Mouse (Mus musculus) midbrain, embryonic 11.5 days (tissue): ENCODE measurements at regions not wholly inside any gene's neighbourhood (a gene's known extent, or its start where the extent isn't known, plus 50 kb on each side); places are given as distances from the start of the nearest gene placed in this dataset.

ENCODE experiments used
- ATAC-seq: fragments of 200-750 bp; cut with Nextera tagmentation; 2 replicates; pipeline ENCODE4 v1.8.0; 2017; ENCODE audit warnings: moderate TSS enrichment, moderate library complexity; ENCODE audit not compliant: low FRiP score
- DNase-seq: peaks from one replicate; pipeline ENCODE4 v3.0.0; 2015; ENCODE audit warnings: low spot score; ENCODE audit errors: missing footprints
- H3K27ac ChIP-seq: fragments of 300-500 bp; sonication (generic); 2 replicates; pipeline ENCODE4 v1.5.1; 2014; ENCODE audit warnings: low read depth, low read length
- H3K27me3 ChIP-seq: fragments of 300-500 bp; sonication (generic); 2 replicates; pipeline ENCODE4 v1.6.1; 2014; ENCODE audit warnings: mild to moderate bottlenecking, low read length, moderate library complexity, mixed read lengths; ENCODE audit not compliant: control insufficient read depth, insufficient read depth
- H3K36me3 ChIP-seq: fragments of 300-500 bp; sonication (generic); 2 replicates; pipeline ENCODE4 v1.6.1; 2014; ENCODE audit warnings: mild to moderate bottlenecking, low read length, moderate library complexity, mixed read lengths; ENCODE audit not compliant: control insufficient read depth, insufficient read depth
- H3K4me1 ChIP-seq: fragments of 300-500 bp; sonication (generic); 2 replicates; pipeline ENCODE4 v1.6.1; 2014; ENCODE audit warnings: low read length; ENCODE audit not compliant: control insufficient read depth, insufficient read depth
- H3K4me2 ChIP-seq: fragments of 300-500 bp; sonication (generic); 2 replicates; pipeline ENCODE4 v1.6.1; 2014; ENCODE audit warnings: mild to moderate bottlenecking, moderate library complexity
- H3K4me3 ChIP-seq: fragments of 300-500 bp; sonication (generic); 2 replicates; pipeline ENCODE4 v1.5.1; 2014; ENCODE audit warnings: low read depth, low read length
- H3K9ac ChIP-seq: fragments of 300-500 bp; sonication (generic); 2 replicates; pipeline ENCODE4 v1.6.1; 2014; ENCODE audit warnings: low read length
- H3K9me3 ChIP-seq: fragments of 300-500 bp; sonication (generic); 2 replicates; pipeline ENCODE4 v1.6.1; 2016; ENCODE audit warnings: low read length; ENCODE audit not compliant: control insufficient read depth
- WGBS: fragments of 180-500 bp; shearing (Covaris S2); extraction: QIAGEN DNeasy Blood & Tissue Kit; methylation state at CpG from one replicate; pipeline ENCODE4 v1.1.7; 2014; 5-methylcytosine and 5-hydroxymethylcytosine counted together

GRCm38 (mm10) chr14:92316773-92317172 is 1573.7 kb downstream of the Pcdh9 start:
- Histone ChIP-seq H3K27ac (no peak overlapping the region), H3K9ac (no peak overlapping the region), H3K9me3 (no peaks in the 10 kb centered on the region), H3K4me3 (no peak overlapping the region), H3K27me3 (no peaks in the 10 kb centered on the region), H3K4me1 (no peaks in the 10 kb centered on the region), H3K4me2 (no peak overlapping the region), H3K36me3 (no peaks in the 10 kb centered on the region)
- no peak for ATAC-seq
- DNase-seq: no peak

GRCm38 (mm10) chr14:92303940-92304339 is 1586.5 kb downstream of the Pcdh9 start:
- no peak for DNase-seq
- no peaks in the 10 kb centered on the region for H3K36me3 ChIP-seq
- H3K9ac ChIP-seq: no peak overlapping the region
- H3K27me3 ChIP-seq: no peaks in the 10 kb centered on the region
- H3K4me3 ChIP-seq: no peak overlapping the region
- no peak overlapping the region for H3K27ac ChIP-seq
- no peaks in the 10 kb centered on the region for H3K9me3 ChIP-seq
- H3K4me1 ChIP-seq: no peaks in the 10 kb centered on the region
- H3K4me2 ChIP-seq: no peak overlapping the region
- 86% methylated on average over 3 of the region's 3 CpGs for WGBS
- no peak for ATAC-seq

GRCm38 (mm10) chr14:92271200-92271599 is 1619.3 kb downstream of the Pcdh9 start:
- Histone ChIP-seq H3K36me3 (no peaks in the 10 kb centered on the region), H3K9ac (no peak overlapping the region), H3K9me3 (no peaks in the 10 kb centered on the region), H3K27ac (no peak overlapping the region), H3K27me3 (no peaks in the 10 kb centered on the region), H3K4me3 (no peak overlapping the region), H3K4me1 (no peaks in the 10 kb centered on the region), H3K4me2 (no peak overlapping the region)
- DNase-seq (no peak), ATAC-seq (no peak)

- WGBS: 88% methylated on average over 5 of the region's 5 CpGs
- Histone ChIP-seq H3K27ac (no peak overlapping the region), H3K4me2 (no peak overlapping the region), H3K4me1 (no peaks in the 10 kb centered on the region), H3K4me3 (no peak overlapping the region), H3K27me3 (no peaks in the 10 kb centered on the region), H3K9me3 (no peaks in the 10 kb centered on the region), H3K36me3 (no peaks in the 10 kb centered on the region), H3K9ac (no peak overlapping the region)
- no peak for ATAC-seq
- DNase-seq: peak; percentile 60
Measured at GRCm38 (mm10) chr14:92222746-92223145, 1667.7 kb downstream of the Pcdh9 start.
